Mouse (Mus musculus) left cerebral cortex, adult 18-20 months (tissue): ENCODE data around the gene Hnf1a. TPM values are rescaled to one million over a fixed set of nuclear protein-coding genes. Genes with fewer than 3 reads are reported as not detected.

Experiments used
- total RNA-seq, 2 experiments: library from RNA; stranded (reverse); gene quantifications; 2 replicates each; pipeline ENCODE4 v1.2.3; 2021

Gene Hnf1a
- total RNA-seq, 2 experiments from 2014 or later = not detected

Other genes with a start within 250 kb of the Hnf1a start
- 10 to 100 TPM; 31.2 to 33.8 TPM for gene Ankrd13a, start 196.4 kb downstream of the Hnf1a start, total RNA-seq
- 10 to 100 TPM; 39.2 to 49.6 TPM for gene Git2, start 195.6 kb downstream of the Hnf1a start, total RNA-seq
- gene 1500011B03Rik, start 147.6 kb downstream of the Hnf1a start, total RNA-seq = 100 to 1,000 TPM; 160 to 161 TPM
- not detected for gene 4930519G04Rik, start 117.4 kb downstream of the Hnf1a start, total RNA-seq
- gene Gm9936, start 112.4 kb downstream of the Hnf1a start, total RNA-seq = 1 to 10 TPM in 1 of 2 experiments, under 1 TPM in 1; 0.74 to 1.2 TPM
- 1 to 10 TPM; 1.8 to 2.3 TPM for gene Oasl2, start 74.2 kb downstream of the Hnf1a start, total RNA-seq
- gene Oasl1, start 47.9 kb downstream of the Hnf1a start, total RNA-seq = under 1 TPM; 0.21 to 0.35 TPM
- 100 to 1,000 TPM; 207 to 236 TPM for gene 2210016L21Rik, start 28.9 kb downstream of the Hnf1a start, total RNA-seq
- gene Sppl3, start 40.0 kb upstream of the Hnf1a start, total RNA-seq = 10 to 100 TPM; 84.8 to 85.4 TPM
- gene Gm10401, start 127.2 kb upstream of the Hnf1a start, total RNA-seq = not detected
- gene Acads, start 148.3 kb upstream of the Hnf1a start, total RNA-seq = 1 to 10 TPM; 7.9 to 8.7 TPM
- 10 to 100 TPM; 28.8 to 28.9 TPM for gene Unc119b, start 163.9 kb upstream of the Hnf1a start, total RNA-seq
- gene Mlec, start 187.1 kb upstream of the Hnf1a start, total RNA-seq = 10 to 100 TPM; 88.6 to 93.5 TPM
- 100 to 1,000 TPM; 288 to 320 TPM for gene Cabp1, start 223.3 kb upstream of the Hnf1a start, total RNA-seq